Mouse (Mus musculus) lung, postnatal 0 days (tissue): ENCODE data around the gene Sox15.

Experiments used
- CTCF ChIP-seq: IDR thresholded peaks from 2 replicates; pipeline ENCODE4 v1.5.1; 2016; ENCODE audit warnings: antibody characterized with exemption, mild to moderate bottlenecking
- EP300 ChIP-seq: IDR thresholded peaks from 2 replicates; pipeline ENCODE4 v1.6.1; 2016; ENCODE audit warnings: antibody characterized with exemption, mild to moderate bottlenecking, control low read depth

- TF ChIP-seq CTCF (no peak), EP300 (no peak)
Measured at GRCm38 (mm10) chr11:69620394-69621081, 34.6 kb upstream of the Sox15 start.
